Mouse (Mus musculus) left cerebral cortex, adult 8-10 months (tissue): ENCODE data around the gene Gm20721. TPM values are rescaled to one million over a fixed set of nuclear protein-coding genes. Genes with fewer than 3 reads are reported as not detected.
A peak's percentile ranks its signal among the peaks of the same experiment; 100 is the strongest.
"Not testable (repeated sequence)": the region's sequence is repeated elsewhere in the genome, so short reads cannot be mapped to it uniquely, and the experiment has no call there.

Source experiments
- DNase-seq, 2 experiments: peaks; one replicate each; pipeline ENCODE4 v3.0.0; 2022; ENCODE audit warnings: low spot score in 2 of 2
- total RNA-seq, 4 experiments: library from RNA; stranded (reverse); gene quantifications; 2 replicates each; pipeline ENCODE4 v1.2.4; 2022

Gm20721 gene
- total RNA-seq, result 1 to 10 TPM in 3 of 4 experiments, under 1 TPM in 1; 0.91 to 3.4 (median 1.6) TPM

DNA sequence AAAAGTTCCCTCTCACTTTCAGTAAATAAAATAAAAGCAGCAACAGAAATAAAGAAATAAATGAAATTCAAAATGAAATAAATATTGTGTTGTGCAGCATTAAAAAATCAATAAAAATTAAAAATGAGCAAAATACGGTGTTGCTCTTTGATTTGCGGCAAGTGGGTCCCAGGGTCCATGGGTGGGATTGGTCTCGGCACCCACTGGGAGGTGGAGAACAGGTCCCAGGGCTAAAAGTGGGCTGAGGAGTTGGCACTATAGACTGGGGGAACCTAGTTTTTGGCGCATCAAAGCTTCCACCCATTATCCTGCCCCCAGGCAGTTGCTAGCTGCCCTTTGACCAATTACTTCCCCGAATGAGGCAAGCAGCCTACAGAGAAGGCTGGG lies at the start of gene Gm20721:
Gene Gm20721, minus strand, starts transcription at position 101 of the 387 bp plus-strand sequence.
- DNase-seq, result no peak

DNA sequence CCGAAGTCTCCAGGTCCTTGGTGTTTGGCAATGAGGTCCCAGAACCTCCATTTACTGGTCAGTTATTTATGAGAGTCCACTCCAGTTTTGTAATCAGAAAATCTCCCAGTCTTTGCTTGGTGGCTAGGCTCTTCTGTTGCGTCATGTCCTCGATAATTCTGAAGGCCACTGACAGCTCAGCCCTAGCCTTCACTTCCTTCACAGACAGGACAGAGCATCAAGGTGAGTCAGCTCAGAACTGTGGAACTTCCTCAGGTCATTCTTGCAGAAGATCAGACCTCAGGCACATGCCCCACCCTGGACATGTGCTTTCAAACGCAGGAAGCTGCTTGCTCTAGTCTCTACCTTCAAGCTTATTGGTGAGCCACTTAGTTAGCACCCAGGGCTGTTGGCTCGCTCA lies 46.9 kb upstream of the Gm20721 start:
- DNase-seq, result no peak

GRCm38 (mm10) chr2:174392554-174392953 lies 46.0 kb upstream of the Gm20721 start:
- DNase-seq, result no peak

DNA sequence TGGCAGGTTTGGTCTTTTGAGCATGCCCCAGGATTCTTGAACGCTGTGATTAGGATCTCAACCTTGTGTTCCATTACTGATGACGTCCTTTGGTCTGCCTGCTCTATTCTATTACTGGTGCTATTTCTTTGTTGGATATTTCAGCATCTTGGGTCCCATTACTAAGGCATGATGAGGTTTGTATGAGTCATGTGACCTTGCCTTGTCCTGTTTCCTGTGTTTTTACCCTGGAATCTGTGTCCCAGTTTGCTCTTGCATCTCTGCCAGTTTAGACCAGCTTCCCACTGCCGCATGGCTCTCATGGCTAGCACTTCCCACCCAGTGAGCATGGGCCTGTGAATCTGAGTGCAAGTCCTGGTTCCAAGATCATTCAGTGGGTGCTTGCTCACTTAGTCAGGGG lies 45.4 kb upstream of the Gm20721 start:
- DNase-seq, result no peak

DNA sequence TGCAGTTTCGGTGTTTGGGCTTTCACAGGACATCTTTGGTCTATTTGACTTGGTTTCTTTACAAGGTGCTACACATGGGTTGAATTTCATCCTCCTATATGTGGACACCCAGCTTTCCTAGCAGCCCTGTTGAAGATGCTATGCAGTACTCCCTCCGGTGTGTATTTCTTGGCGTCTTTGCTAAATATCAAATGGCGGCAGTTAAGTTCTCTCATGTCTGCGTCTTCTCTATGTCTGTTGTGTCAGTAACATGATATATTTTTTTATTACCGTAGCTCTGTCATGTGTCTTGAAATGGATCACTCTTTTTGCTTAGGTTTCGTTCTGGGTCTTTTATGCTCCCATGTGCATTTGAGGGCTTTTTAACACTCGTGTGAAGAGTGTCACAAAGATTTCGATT lies 34.5 kb upstream of the Gm20721 start:
- DNase-seq, result no peak

DNA sequence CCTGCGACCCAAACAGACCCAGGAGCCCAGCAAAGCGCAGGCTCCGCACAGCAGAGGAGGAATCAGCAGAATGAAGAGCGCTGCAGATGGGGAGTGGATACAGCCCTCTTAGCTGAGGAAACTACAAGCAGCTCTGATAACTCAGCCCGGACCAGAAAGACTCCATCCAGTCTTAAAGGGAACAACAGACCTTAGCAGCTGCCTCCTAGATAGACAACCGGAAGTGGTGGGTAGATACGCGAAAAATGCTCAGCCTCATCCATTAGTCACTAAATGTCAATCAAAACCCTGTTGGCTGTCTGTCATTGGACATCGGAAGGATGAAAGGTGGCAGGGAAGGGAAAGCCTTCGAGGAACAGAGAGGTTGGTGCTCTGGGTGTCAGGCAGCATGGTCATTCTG lies 20.1 kb upstream of the Gm20721 start:
- DNase-seq, result no peak

GRCm38 (mm10) chr2:174359656-174360055 lies 13.1 kb upstream of the Gm20721 start:
- DNase-seq, result no peak

- DNase-seq, result no peak
Observed at GRCm38 (mm10) chr2:174358516-174358915, 12.0 kb upstream of the Gm20721 start.

DNA sequence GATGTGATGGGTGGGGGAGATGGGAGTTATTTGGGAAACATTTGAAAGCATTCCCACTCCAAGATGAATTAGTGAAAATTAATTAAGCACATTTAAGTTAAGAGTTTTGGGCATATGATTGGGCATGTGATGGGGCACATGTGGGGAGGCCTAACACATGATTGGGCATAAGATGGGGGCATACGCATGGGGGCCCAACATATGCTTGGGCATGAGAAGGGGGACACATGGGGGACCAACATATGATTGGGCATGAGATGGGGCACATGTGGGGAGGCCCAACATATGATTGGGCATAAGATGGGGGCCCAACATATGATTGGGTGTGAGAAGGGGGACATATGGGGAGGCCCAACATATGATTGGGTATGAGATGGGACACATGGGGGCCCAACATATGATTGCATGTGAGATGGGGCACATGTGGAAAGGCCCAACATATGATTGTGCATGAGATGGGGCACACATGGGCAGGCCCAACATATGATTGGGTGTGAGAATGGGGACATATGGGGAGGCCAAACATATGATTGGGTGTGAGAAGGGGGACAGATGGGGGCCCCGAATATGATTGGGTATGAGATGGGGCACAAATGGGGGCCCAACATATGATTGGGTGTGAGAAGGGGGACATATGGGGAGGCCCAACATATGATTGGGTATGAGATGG lies 622 bp upstream of the Gm20721 start:
- DNase-seq, result not testable (repeated sequence)

GRCm38 (mm10) chr2:174344996-174345395 lies 1.5 kb downstream of the Gm20721 start:
- DNase-seq, result no peak

DNA sequence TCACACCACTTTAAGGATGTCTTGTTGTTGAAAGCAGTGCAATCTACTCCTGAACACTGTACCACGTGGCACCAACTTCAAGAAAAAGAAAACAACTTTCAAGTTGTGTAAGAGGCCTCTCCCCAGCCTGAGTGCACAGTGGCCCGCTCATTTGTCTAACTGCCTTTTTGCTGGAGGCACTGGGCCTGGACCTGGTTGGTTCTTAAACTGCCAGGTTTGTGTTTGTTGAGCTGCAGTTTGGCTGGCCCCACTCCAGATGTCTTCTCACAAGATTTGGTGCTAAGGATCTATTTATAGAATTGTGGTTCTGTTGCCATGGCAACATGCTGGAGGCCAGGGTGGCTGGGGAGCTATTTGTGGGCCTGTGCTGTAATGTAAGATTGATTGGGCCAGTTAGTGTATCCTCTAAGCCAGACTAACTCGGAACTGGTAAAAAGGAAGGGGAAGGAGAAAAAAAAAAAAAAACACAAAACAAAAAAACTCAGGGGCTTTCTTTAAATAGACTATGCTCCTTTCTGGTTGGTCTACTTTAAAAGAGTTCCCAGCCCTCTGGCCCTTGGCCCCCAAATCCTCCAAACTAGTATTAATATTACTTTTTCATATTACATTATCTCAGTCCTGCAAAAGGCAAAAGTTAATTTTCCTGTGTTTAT lies 2.4 kb downstream of the Gm20721 start:
- peak in 1 of 2 experiments; percentile 89 for DNase-seq

- no peak for DNase-seq
Observed at GRCm38 (mm10) chr2:174343566-174343965, 2.9 kb downstream of the Gm20721 start.

- DNase-seq, result no peak
Observed at GRCm38 (mm10) chr2:174342793-174343400, 3.6 kb downstream of the Gm20721 start.

DNA sequence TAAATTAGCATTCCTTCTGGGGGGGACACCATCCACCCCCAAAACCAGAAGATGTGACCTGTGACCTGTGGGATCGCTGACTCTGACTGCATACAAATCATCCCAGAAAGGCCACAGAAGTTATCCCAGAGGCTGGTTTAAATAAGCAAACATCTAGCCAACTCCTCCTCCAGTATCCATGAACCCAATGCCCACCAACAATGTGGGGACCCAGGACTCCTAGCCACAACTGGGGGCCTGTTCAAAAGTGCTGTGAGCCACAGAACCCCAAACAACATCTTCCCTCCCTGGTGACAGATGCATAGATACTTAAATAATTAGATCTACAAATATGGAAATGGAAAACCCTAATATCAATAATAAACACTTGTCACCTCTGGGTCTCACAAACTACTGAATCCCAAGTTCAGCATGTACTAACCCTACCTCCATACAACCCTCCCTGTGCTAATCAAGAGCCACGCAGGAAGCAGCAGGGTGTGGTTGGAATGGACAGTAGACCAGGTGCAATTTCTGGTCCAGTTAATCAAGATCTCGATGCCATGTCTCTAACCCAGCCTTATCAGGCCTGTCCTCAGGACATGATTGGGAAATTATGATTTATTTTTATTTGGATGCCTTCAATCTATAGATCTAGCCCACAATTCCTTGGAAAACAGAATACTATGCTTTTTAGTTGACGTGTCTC lies 5.5 kb downstream of the Gm20721 start:
- no peak for DNase-seq

GRCm38 (mm10) chr2:174340229-174340892 lies 6.2 kb downstream of the Gm20721 start:
- no peak for DNase-seq

DNA sequence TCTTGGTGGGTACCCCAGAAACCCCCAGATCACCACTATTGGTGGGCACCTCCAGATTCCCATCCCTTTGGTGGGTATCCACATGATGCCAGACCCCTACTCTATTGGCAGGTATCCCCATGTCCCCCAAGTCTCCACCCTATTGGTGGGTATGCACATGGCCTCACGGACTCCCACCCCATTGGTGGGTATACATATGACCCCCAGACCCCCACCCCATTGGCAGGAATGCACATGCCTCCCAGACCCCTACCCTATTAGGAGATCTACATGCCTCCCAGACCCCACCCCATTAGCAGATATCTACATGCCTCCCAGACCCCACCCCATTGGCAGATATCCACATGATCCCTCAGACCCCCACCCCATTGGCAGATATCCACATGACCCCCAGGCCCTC lies 6.8 kb downstream of the Gm20721 start:
- DNase-seq, result no peak

GRCm38 (mm10) chr2:174337275-174337674 lies 9.2 kb downstream of the Gm20721 start:
- DNase-seq, result no peak

DNA sequence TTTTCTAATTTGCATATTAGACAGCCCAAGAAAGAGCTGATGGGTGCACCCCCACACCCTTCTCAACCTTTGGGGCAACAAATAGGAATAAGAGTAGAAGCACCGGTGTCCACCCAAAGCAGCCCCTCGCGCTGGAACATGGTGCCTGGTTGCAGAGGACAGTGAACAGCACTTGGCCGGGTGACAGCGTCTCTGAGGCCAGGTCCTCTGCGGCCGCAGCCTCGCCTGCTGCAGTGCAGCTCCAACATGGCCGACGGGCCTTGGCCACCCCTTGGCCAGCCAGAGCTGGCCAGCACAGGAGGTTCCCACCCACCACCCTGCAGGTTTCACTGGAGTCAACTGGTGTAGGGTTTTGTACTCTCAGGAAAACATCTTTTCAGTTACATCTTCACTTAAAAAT lies 12.1 kb downstream of the Gm20721 start:
- DNase-seq, result no peak

- DNase-seq, result no peak
Observed at GRCm38 (mm10) chr2:174333239-174333890, 13.1 kb downstream of the Gm20721 start.

GRCm38 (mm10) chr2:174331282-174332030 lies 15.1 kb downstream of the Gm20721 start:
- no peak for DNase-seq
